16 mouse cellular contexts compared by ENCODE assay signal in the genomic region with DNA sequence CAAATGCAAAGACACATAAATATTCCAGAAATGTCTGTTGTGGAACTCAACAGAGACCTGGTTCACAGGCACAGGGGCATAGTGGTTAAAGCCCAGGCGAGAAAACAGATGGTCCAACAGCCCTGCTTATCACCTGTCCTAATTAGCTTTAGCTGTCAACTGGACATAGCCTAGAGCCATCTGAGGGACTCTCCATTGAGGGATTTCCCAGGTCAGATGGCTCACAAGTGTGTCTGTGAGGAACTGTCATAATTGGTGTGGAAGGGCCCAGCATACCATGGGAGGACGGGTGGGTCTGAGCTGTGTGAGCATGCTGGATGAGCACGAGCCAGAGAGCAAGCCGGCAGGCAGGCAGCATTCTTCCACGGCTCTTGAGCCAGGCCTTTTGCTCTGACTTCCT.
DNase-seq lines count a peak whose midpoint lies in the region; ATAC-seq and TF ChIP-seq lines count a peak whose summit lies in the region.
"Had no signal": no experiment of that assay in that cellular context is flagged by ENCODE, and none has a peak within 500 bp of the region (broad histone marks: within the 10 kb centered on the region; RNA-seq: fewer than 3 reads in every experiment).

No protein-coding gene starts in this region.

- no peak overlapping the region for H3K4me2 ChIP-seq in heart, embryonic 12.5 days
- H3K4me2 ChIP-seq in limb, embryonic 14.5 days (replicated peaks; ENCODE audit: low read depth, low read length, severe bottlenecking) = no peak overlapping the region
- H3K4me2 ChIP-seq: embryonic facial prominence, embryonic 15.5 days; liver, embryonic 12.5 days; neural tube, embryonic 13.5 days had no signal

- H3K4me3 ChIP-seq in heart, embryonic 12.5 days = no peak overlapping the region
- H3K4me3 ChIP-seq in heart, embryonic 10.5 days = no peak overlapping the region
- no peak overlapping the region for H3K4me3 ChIP-seq in limb, embryonic 14.5 days (replicated peaks; ENCODE audit: low read length)
- H3K4me3 ChIP-seq: embryonic facial prominence, embryonic 15.5 days; liver, embryonic 12.5 days; neural tube, embryonic 13.5 days had no signal

- H3K9ac ChIP-seq in heart, embryonic 12.5 days = no peak overlapping the region
- no peak overlapping the region for H3K9ac ChIP-seq in limb, embryonic 14.5 days (ENCODE audit: low read depth, low read length, severe bottlenecking)
- H3K9ac ChIP-seq: embryonic facial prominence, embryonic 15.5 days; liver, embryonic 12.5 days; neural tube, embryonic 13.5 days had no signal

- 35% methylated on average over 5 of the region's 5 CpGs for WGBS in heart, embryonic 12.5 days
- 36% methylated on average over 5 of the region's 5 CpGs for WGBS in heart, embryonic 10.5 days
- 43% methylated on average over 5 of the region's 5 CpGs for WGBS in limb, embryonic 14.5 days

- no peak overlapping the region for H3K27ac ChIP-seq in heart, embryonic 12.5 days (ENCODE audit: poor library complexity, severe bottlenecking)
- H3K27ac ChIP-seq in heart, embryonic 10.5 days = no peak overlapping the region
- H3K27ac ChIP-seq in limb, embryonic 14.5 days (replicated peaks; ENCODE audit: low read depth, low read length) = no peak overlapping the region
- H3K27ac ChIP-seq: embryonic facial prominence, embryonic 15.5 days; kidney, postnatal 0 days; liver, embryonic 12.5 days; neural tube, embryonic 13.5 days had no signal

- ATAC-seq in heart, embryonic 12.5 days (ENCODE audit: insufficient number of reproducible peaks, low FRiP score) = 0 out of 2 replicates have a peak, but pooled peaks have one; percentile 5
- peak; percentile 73 for ATAC-seq in limb, embryonic 14.5 days (ENCODE audit: low FRiP score, low read depth)
- no peak for ATAC-seq in granulocyte monocyte progenitor cell, adult 5-6 weeks (replicated peaks; ENCODE audit: poor library complexity, severe bottlenecking)
- ATAC-seq: liver, embryonic 12.5 days; lung, postnatal 0 days had no signal

- no peaks in the 10 kb centered on the region for H3K9me3 ChIP-seq in heart, embryonic 12.5 days (replicated peaks)
- H3K9me3 ChIP-seq in heart, embryonic 10.5 days = no peaks in the 10 kb centered on the region
- no peaks in the 10 kb centered on the region for H3K9me3 ChIP-seq in limb, embryonic 14.5 days (ENCODE audit: control insufficient read depth, low read length)
- H3K9me3 ChIP-seq: embryonic facial prominence, embryonic 15.5 days; liver, embryonic 12.5 days; neural tube, embryonic 13.5 days had no signal

- no peak for DNase-seq in heart, embryonic 10.5 days (ENCODE audit: low spot score)
- peak; percentile 81 for DNase-seq in brain, adult 2 months (ENCODE audit: low read depth, low spot score)
- peak; percentile 69 for DNase-seq in cerebellum, adult 9-10 months
- DNase-seq in limb, embryonic 14.5 days (ENCODE audit: low spot score) = no peak
- no peak for DNase-seq in gastrocnemius, adult 8-10 months (ENCODE audit: low spot score in 2 of 2)
- DNase-seq: adrenal gland, postnatal 14 days; B cell, adult 2 months; heart, adult 11 months; heart, postnatal 10 days had no signal

- H3K27me3 ChIP-seq in heart, embryonic 12.5 days (replicated peaks) = no peaks in the 10 kb centered on the region
- no peaks in the 10 kb centered on the region for H3K27me3 ChIP-seq in heart, embryonic 10.5 days (ENCODE audit: insufficient read depth, poor library complexity, severe bottlenecking)
- no peaks in the 10 kb centered on the region for H3K27me3 ChIP-seq in limb, embryonic 14.5 days (ENCODE audit: control insufficient read depth, insufficient read depth, low read length)
- H3K27me3 ChIP-seq: embryonic facial prominence, embryonic 15.5 days; liver, embryonic 12.5 days; neural tube, embryonic 13.5 days had no signal

- peaks cover 16% of the 10 kb centered on the region for H3K36me3 ChIP-seq in heart, embryonic 12.5 days
- peaks cover 14% of the 10 kb centered on the region; the same call in 1 of the 2 replicates for H3K36me3 ChIP-seq in heart, embryonic 10.5 days
- H3K36me3 ChIP-seq in limb, embryonic 14.5 days (ENCODE audit: control insufficient read depth, insufficient read depth, low read length) = peaks cover 30% of the 10 kb centered on the region

- no peak for TF ChIP-seq POLR2A in limb, embryonic 14.5 days (IDR thresholded peaks at IDR 0.05; ENCODE audit: borderline replicate concordance, extremely low read depth, insufficient read depth, insufficient read length)

- H3K4me1 ChIP-seq in heart, embryonic 12.5 days (replicated peaks) = peaks cover 57% of the 10 kb centered on the region
- H3K4me1 ChIP-seq in heart, embryonic 10.5 days = peaks cover 57% of the 10 kb centered on the region
- peaks cover 6% of the 10 kb centered on the region for H3K4me1 ChIP-seq in limb, embryonic 14.5 days (ENCODE audit: control insufficient read depth, insufficient read depth, low read length)

Comparison
In these comparisons a context has a peak if more than half of its experiments do, and no peak if none do; other contexts are left out.
1. DNase-seq: peak in brain, adult 2 months (single experiment) and cerebellum, adult 9-10 months (single experiment); none in heart, embryonic 10.5 days (single experiment), limb, embryonic 14.5 days (single experiment) and gastrocnemius, adult 8-10 months (0 of 2).